Mouse (Mus musculus): ENCODE data around the gene Begain. TPM values are rescaled to one million over a fixed set of nuclear protein-coding genes. Genes with fewer than 3 reads are reported as not detected.
A peak's percentile ranks its signal among the peaks of the same experiment; 100 is the strongest.

The Begain gene
- polyA plus RNA-seq, 1 experiment, result 3.1 TPM

- Histone ChIP-seq H3K4me3 (ENCODE audit: extremely low read depth, insufficient read depth, insufficient read length) (no peak overlapping the region), H3K27me3 (ENCODE audit: control insufficient read depth, insufficient read depth, low read length) (peaks cover 15% of the 10 kb centered on the region), H3K4me1 (ENCODE audit: control insufficient read depth, insufficient read depth, insufficient read length) (peaks cover 8% of the 10 kb centered on the region), H3K36me3 (ENCODE audit: control insufficient read depth, insufficient read depth, low read length) (no peaks in the 10 kb centered on the region), H3K27ac (ENCODE audit: insufficient read depth, low read length) (no peak overlapping the region)
- TF ChIP-seq POLR2A (IDR thresholded peaks at IDR 0.05; ENCODE audit: low read depth, low read length) (no peak), CTCF (IDR thresholded peaks at IDR 0.05; ENCODE audit: extremely low read depth, insufficient read depth, insufficient read length, insufficient replicate concordance) (no peak)
- whole genome bisulfite sequencing, result 31% methylated on average over 4 of the region's 4 CpGs
- no peak for DNase-seq (ENCODE audit: low read depth in 1 of 2, low spot score in 2 of 2)
These were observed 10.3 kb downstream of the Begain start for GRCm38 (mm10) chr12:109057736-109058135.

GRCm38 (mm10) chr12:109053020-109053806, 14.8 kb downstream of the Begain start:
- peak overlapping the region; percentile 30; the same call in 1 of the 2 replicates for H3K4me3 ChIP-seq (ENCODE audit: extremely low read depth, insufficient read depth, insufficient read length)

GRCm38 (mm10) chr12:109049949-109050348, 18.1 kb downstream of the Begain start:
- H3K27ac ChIP-seq (ENCODE audit: insufficient read depth, low read length), result no peak overlapping the region
- no peak for TF ChIP-seq POLR2A (IDR thresholded peaks at IDR 0.05; ENCODE audit: low read depth, low read length)
- no peak for TF ChIP-seq CTCF (IDR thresholded peaks at IDR 0.05; ENCODE audit: extremely low read depth, insufficient read depth, insufficient read length, insufficient replicate concordance)
- H3K4me3 ChIP-seq (ENCODE audit: extremely low read depth, insufficient read depth, insufficient read length), result no peak overlapping the region
- no peak for DNase-seq (ENCODE audit: low read depth in 1 of 2, low spot score in 2 of 2)
- 85% methylated on average over 4 of the region's 4 CpGs for WGBS
- peaks cover 22% of the 10 kb centered on the region for H3K27me3 ChIP-seq (ENCODE audit: control insufficient read depth, insufficient read depth, low read length)
- H3K36me3 ChIP-seq (ENCODE audit: control insufficient read depth, insufficient read depth, low read length), result no peaks in the 10 kb centered on the region
- H3K4me1 ChIP-seq (ENCODE audit: control insufficient read depth, insufficient read depth, insufficient read length), result peaks cover 9% of the 10 kb centered on the region

More at GRCm38 (mm10) chr12:109053020-109053806, 14.8 kb downstream of the Begain start:
- H3K27ac ChIP-seq (ENCODE audit: insufficient read depth, low read length), result no peak overlapping the region
- H3K36me3 ChIP-seq (ENCODE audit: control insufficient read depth, insufficient read depth, low read length), result no peaks in the 10 kb centered on the region
- H3K4me1 ChIP-seq (ENCODE audit: control insufficient read depth, insufficient read depth, insufficient read length), result peaks cover 9% of the 10 kb centered on the region
- peaks cover 22% of the 10 kb centered on the region for H3K27me3 ChIP-seq (ENCODE audit: control insufficient read depth, insufficient read depth, low read length)
- TF ChIP-seq POLR2A (IDR thresholded peaks at IDR 0.05; ENCODE audit: low read depth, low read length), result no peak
- no peak for TF ChIP-seq CTCF (IDR thresholded peaks at IDR 0.05; ENCODE audit: extremely low read depth, insufficient read depth, insufficient read length, insufficient replicate concordance)
- WGBS, result 2% methylated on average over 89 of the region's 105 CpGs
- DNase-seq (ENCODE audit: low read depth in 1 of 2, low spot score in 2 of 2), result no peak

- Histone ChIP-seq H3K4me1 (ENCODE audit: control insufficient read depth, insufficient read depth, insufficient read length) (no peaks in the 10 kb centered on the region), H3K36me3 (ENCODE audit: control insufficient read depth, insufficient read depth, low read length) (no peaks in the 10 kb centered on the region), H3K27ac (ENCODE audit: insufficient read depth, low read length) (no peak overlapping the region), H3K4me3 (ENCODE audit: extremely low read depth, insufficient read depth, insufficient read length) (no peak overlapping the region), H3K27me3 (ENCODE audit: control insufficient read depth, insufficient read depth, low read length) (no peaks in the 10 kb centered on the region; the same call in 1 of the 2 replicates)
- no peak for DNase-seq (ENCODE audit: low read depth in 1 of 2, low spot score in 2 of 2)
- TF ChIP-seq CTCF (IDR thresholded peaks at IDR 0.05; ENCODE audit: extremely low read depth, insufficient read depth, insufficient read length, insufficient replicate concordance) (no peak), POLR2A (IDR thresholded peaks at IDR 0.05; ENCODE audit: low read depth, low read length) (no peak)
- 85% methylated on average over 7 of the region's 7 CpGs for WGBS
These were observed 22.4 kb downstream of the Begain start for GRCm38 (mm10) chr12:109045581-109045980.

GRCm38 (mm10) chr12:109044497-109044896, 23.5 kb downstream of the Begain start:
- H3K4me1 ChIP-seq (ENCODE audit: control insufficient read depth, insufficient read depth, insufficient read length), result no peaks in the 10 kb centered on the region
- no peaks in the 10 kb centered on the region for H3K36me3 ChIP-seq (ENCODE audit: control insufficient read depth, insufficient read depth, low read length)
- H3K27me3 ChIP-seq (ENCODE audit: control insufficient read depth, insufficient read depth, low read length), result no peaks in the 10 kb centered on the region; the same call in 1 of the 2 replicates
- no peak overlapping the region for H3K27ac ChIP-seq (ENCODE audit: insufficient read depth, low read length)
- peak; percentile 22; the same call in 1 of the 2 replicates for TF ChIP-seq CTCF (IDR thresholded peaks at IDR 0.05; ENCODE audit: extremely low read depth, insufficient read depth, insufficient read length, insufficient replicate concordance)
- no peak for TF ChIP-seq POLR2A (IDR thresholded peaks at IDR 0.05; ENCODE audit: low read depth, low read length)
- no peak overlapping the region for H3K4me3 ChIP-seq (ENCODE audit: extremely low read depth, insufficient read depth, insufficient read length)
- no peak for DNase-seq (ENCODE audit: low read depth in 1 of 2, low spot score in 2 of 2)
- WGBS, result 17% methylated on average over 5 of the region's 5 CpGs

GRCm38 (mm10) chr12:109039311-109039710, 28.7 kb downstream of the Begain start:
- H3K27ac ChIP-seq (ENCODE audit: insufficient read depth, low read length), result no peak overlapping the region
- H3K27me3 ChIP-seq (ENCODE audit: control insufficient read depth, insufficient read depth, low read length), result no peaks in the 10 kb centered on the region
- no peaks in the 10 kb centered on the region for H3K36me3 ChIP-seq (ENCODE audit: control insufficient read depth, insufficient read depth, low read length)
- H3K4me3 ChIP-seq (ENCODE audit: extremely low read depth, insufficient read depth, insufficient read length), result no peak overlapping the region
- TF ChIP-seq POLR2A (IDR thresholded peaks at IDR 0.05; ENCODE audit: low read depth, low read length), result no peak
- no peak for TF ChIP-seq CTCF (IDR thresholded peaks at IDR 0.05; ENCODE audit: extremely low read depth, insufficient read depth, insufficient read length, insufficient replicate concordance)
- 82% methylated on average over 7 of the region's 7 CpGs for WGBS
- no peak for DNase-seq (ENCODE audit: low read depth in 1 of 2, low spot score in 2 of 2)
- no peaks in the 10 kb centered on the region for H3K4me1 ChIP-seq (ENCODE audit: control insufficient read depth, insufficient read depth, insufficient read length)
